Mouse (Mus musculus): Measurements from ENCODE around the gene Psme2b. TPM values are rescaled to one million over a fixed set of nuclear protein-coding genes. Genes with fewer than 3 reads are reported as not detected.
"Not testable (repeated sequence)": the region's sequence is repeated elsewhere in the genome, so short reads cannot be mapped to it uniquely, and the experiment has no call there.

Psme2b gene
- polyA plus RNA-seq, 2 experiments from 2014 or later: 248 to 283 TPM

DNA sequence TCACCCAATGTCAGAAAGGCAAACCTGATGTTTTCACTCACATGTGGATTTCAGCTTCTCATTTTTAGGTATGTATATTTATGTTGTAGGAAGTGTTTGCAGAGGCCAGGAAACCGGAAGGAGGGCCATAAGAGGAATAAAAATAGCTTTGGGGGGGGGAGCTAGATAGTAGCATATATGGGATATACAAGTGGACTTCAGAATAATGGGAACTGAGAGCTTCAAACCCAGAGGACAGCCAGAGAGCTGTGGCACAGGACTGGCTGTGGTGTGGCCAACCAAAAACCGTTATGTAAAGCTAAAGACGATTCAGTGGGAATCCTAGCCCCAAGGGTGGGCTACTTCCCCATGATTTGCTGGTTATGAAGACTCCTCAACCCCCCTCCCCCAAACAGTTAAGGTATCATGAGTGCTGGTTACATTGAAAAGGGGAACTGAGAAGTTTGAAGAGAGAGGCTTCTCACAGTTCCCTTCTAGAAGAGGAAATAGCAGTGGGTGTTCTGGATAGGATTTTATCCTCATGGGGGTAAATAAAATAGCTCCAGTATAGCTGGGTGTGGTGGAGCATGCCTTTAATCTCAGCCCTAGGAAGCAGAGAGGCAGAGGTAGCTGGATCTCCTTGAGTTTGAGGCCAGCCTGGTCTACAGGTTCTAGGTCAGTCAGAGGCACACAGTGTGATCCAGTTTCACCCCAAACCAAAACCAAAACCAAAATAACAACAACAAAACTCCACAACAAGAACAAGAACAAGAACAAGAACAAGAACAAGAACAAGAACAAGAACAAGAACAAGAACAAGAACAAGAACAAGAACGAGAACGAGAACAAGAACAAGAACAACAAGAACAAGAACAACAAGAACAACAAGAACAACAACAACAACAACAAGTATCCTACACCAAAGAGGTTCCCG is 45.1 kb downstream of the Psme2b start:
- not testable (repeated sequence) for ATAC-seq

GRCm38 (mm10) chr11:48898812-48899431 is 47.1 kb downstream of the Psme2b start:
- no peak for ATAC-seq

Other genes with a start within 250 kb of the Psme2b start
- gene Rack1, start 145.9 kb downstream of the Psme2b start, polyA plus RNA-seq (2017; shearing (Covaris generic)): 1,000 to 10,000 TPM; 1,099 to 1,661 TPM
- 1 to 10 TPM; 2.0 to 3.7 TPM for gene Trim41, start 128.8 kb downstream of the Psme2b start, polyA plus RNA-seq (2017; shearing (Covaris generic))
- 1 to 10 TPM in 1 of 2 experiments, under 1 TPM in 1; 0.77 to 2.1 TPM for gene Trim7, start 120.0 kb downstream of the Psme2b start, polyA plus RNA-seq (2017; shearing (Covaris generic))
- 1 to 10 TPM in 1 of 2 experiments, under 1 TPM in 1; 0.92 to 4.1 TPM for gene Gm12184, start 119.5 kb downstream of the Psme2b start, polyA plus RNA-seq (2017; shearing (Covaris generic))
- 100 to 1,000 TPM; 189 to 229 TPM for gene Irgm1, start 74.5 kb downstream of the Psme2b start, polyA plus RNA-seq (2017; shearing (Covaris generic))
- 1 to 10 TPM in 1 of 2 experiments, under 1 TPM in 1; 0.39 to 1.1 TPM for gene Gm5431, start 44.0 kb downstream of the Psme2b start, polyA plus RNA-seq (2017; shearing (Covaris generic))
- gene Olfr56, start 32.7 kb upstream of the Psme2b start, polyA plus RNA-seq (2017; shearing (Covaris generic)): 1 to 10 TPM in 1 of 2 experiments, under 1 TPM in 1; 0.92 to 1.1 TPM
- 100 to 1,000 TPM; 159 to 268 TPM for gene 9930111J21Rik1, start 33.2 kb upstream of the Psme2b start, polyA plus RNA-seq (2017; shearing (Covaris generic))
- gene Gm12185, start 46.0 kb upstream of the Psme2b start, polyA plus RNA-seq (2017; shearing (Covaris generic)): 1 to 10 TPM; 7.0 to 8.0 TPM
- gene Tgtp1, start 48.0 kb upstream of the Psme2b start, polyA plus RNA-seq (2017; shearing (Covaris generic)): 100 to 1,000 TPM; 337 to 352 TPM
- gene 9930111J21Rik2, start 105.1 kb upstream of the Psme2b start, polyA plus RNA-seq (2017; shearing (Covaris generic)): 100 to 1,000 TPM; 148 to 213 TPM
- 100 to 1,000 TPM; 424 to 495 TPM for gene Tgtp2, start 118.0 kb upstream of the Psme2b start, polyA plus RNA-seq (2017; shearing (Covaris generic))
- 100 to 1,000 TPM; 473 to 495 TPM for gene Ifi47, start 130.4 kb upstream of the Psme2b start, polyA plus RNA-seq (2017; shearing (Covaris generic))
- gene Olfr1396, start 168.7 kb upstream of the Psme2b start, polyA plus RNA-seq (2017; shearing (Covaris generic)): under 1 TPM; 0.35 to 0.47 TPM
- gene Olfr1395, start 196.1 kb upstream of the Psme2b start, polyA plus RNA-seq (2017; shearing (Covaris generic)): not detected
- gene Olfr1394, start 208.2 kb upstream of the Psme2b start, polyA plus RNA-seq (2017; shearing (Covaris generic)): not detected
- gene Btnl9, start 241.0 kb upstream of the Psme2b start, polyA plus RNA-seq (2017; shearing (Covaris generic)): under 1 TPM in 1 of 2 experiments, not detected in 1; 0.35 TPM

All from CD4-positive, CD25-positive, alpha-beta regulatory T cell, adult 4 months (primary cell).